Mouse (Mus musculus) limb, embryonic 14.5 days (tissue): ENCODE data around the gene Cnbd2. TPM values are rescaled to one million over a fixed set of nuclear protein-coding genes. Genes with fewer than 3 reads are reported as not detected.

Experiments used
- ATAC-seq: fragments of 200-750 bp; cut with Nextera tagmentation; 2 replicates; pipeline ENCODE4 v1.8.0; 2017; ENCODE audit warnings: low read depth, moderate number of reproducible peaks, moderate TSS enrichment; ENCODE audit not compliant: low FRiP score
- DNase-seq: peaks from one replicate; pipeline ENCODE4 v3.0.0-alpha.2; 2015; ENCODE audit warnings: low spot score
- H3K27ac ChIP-seq: fragments of 300-500 bp; sonication (generic); replicated peaks from 2 replicates; pipeline ENCODE4 v1.5.1; 2014; ENCODE audit warnings: low read depth, mild to moderate bottlenecking, low read length, moderate library complexity, mixed read lengths
- H3K27me3 ChIP-seq: fragments of 300-500 bp; sonication (generic); 2 replicates; pipeline ENCODE4 v1.6.1; 2014; ENCODE audit warnings: low read length, mixed read lengths; ENCODE audit not compliant: control insufficient read depth, insufficient read depth
- H3K36me3 ChIP-seq: fragments of 300-500 bp; sonication (generic); 2 replicates; pipeline ENCODE4 v1.6.1; 2014; ENCODE audit warnings: mild to moderate bottlenecking, low read length, moderate library complexity, mixed read lengths; ENCODE audit not compliant: control insufficient read depth, insufficient read depth
- H3K4me1 ChIP-seq: fragments of 300-500 bp; sonication (generic); 2 replicates; pipeline ENCODE4 v1.6.1; 2014; ENCODE audit warnings: antibody characterized with exemption, low read length, mixed read lengths; ENCODE audit not compliant: control insufficient read depth, insufficient read depth
- H3K4me2 ChIP-seq: fragments of 300-500 bp; sonication (generic); replicated peaks from 2 replicates; pipeline ENCODE4 v1.6.1; 2014; ENCODE audit warnings: low read depth, mild to moderate bottlenecking, low read length, moderate library complexity; ENCODE audit not compliant: severe bottlenecking
- H3K4me3 ChIP-seq: fragments of 300-500 bp; sonication (generic); replicated peaks from 2 replicates; pipeline ENCODE4 v1.5.1; 2014; ENCODE audit warnings: low read length
- H3K9ac ChIP-seq: fragments of 300-500 bp; sonication (generic); 2 replicates; pipeline ENCODE4 v1.6.1; 2014; ENCODE audit warnings: mild to moderate bottlenecking, low read depth, low read length, moderate library complexity; ENCODE audit not compliant: severe bottlenecking
- H3K9me3 ChIP-seq: fragments of 300-500 bp; sonication (generic); 2 replicates; pipeline ENCODE4 v1.6.1; 2016; ENCODE audit warnings: low read length; ENCODE audit not compliant: control insufficient read depth
- POLR2A ChIP-seq: fragments of 200-500 bp; IDR thresholded peaks from 2 replicates; pipeline ENCODE4 v1.8.0; 2012; ENCODE audit warnings: inconsistent platforms, mild to moderate bottlenecking, moderate library complexity, borderline replicate concordance; ENCODE audit not compliant: insufficient read depth, insufficient read length; ENCODE audit errors: extremely low read depth
- WGBS: fragments of 180-500 bp; shearing (Covaris S2); extraction: QIAGEN DNeasy Blood & Tissue Kit; methylation state at CpG from one replicate; pipeline ENCODE4 v1.1.7; 2014; 5-methylcytosine and 5-hydroxymethylcytosine counted together
- polyA plus RNA-seq, 2 experiments: library from polyadenylated mRNA; depleted of rRNA in 1 of 2; stranded (reverse) in 1 of 2; unstranded in 1 of 2; fragments of >200 nt; fragmentation: Nextera tagmentation in 1 of 2; extraction: Ambion mirVana in 1 of 2; gene quantifications; 2 replicates each; pipeline versions ENCODE4 v1.2.1 to v1.2.3; 2012 to 2014

The Cnbd2 gene
- polyA plus RNA-seq, 2 experiments = 2.2 to 4.6 TPM

DNA sequence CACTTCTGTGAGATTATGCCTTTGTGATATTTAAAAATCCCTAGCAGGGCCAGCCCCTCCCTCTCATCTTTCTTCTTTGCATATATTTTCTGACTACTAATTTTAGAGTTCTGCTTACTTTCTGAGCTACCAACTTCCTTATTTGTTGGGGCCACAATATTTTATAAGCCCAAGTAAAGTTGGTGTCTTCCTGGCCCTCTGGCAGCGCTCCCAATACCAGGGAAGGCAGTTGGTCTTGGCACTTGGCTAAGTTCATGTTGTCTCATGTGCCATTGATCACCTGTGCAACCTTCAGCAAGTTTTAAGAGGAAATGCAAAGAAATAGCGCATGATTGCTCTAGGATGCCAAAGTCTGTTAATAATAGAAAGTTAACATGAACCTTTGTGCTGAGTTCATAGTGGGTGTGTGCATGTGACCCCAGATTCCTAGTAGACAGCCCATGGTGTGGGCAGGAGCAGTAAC, 16.5 kb upstream of the Cnbd2 start:
- WGBS = 96% methylated on average over 2 of the region's 2 CpGs
- H3K9me3 ChIP-seq = no peaks in the 10 kb centered on the region
- no peaks in the 10 kb centered on the region for H3K4me1 ChIP-seq
- H3K27ac ChIP-seq = no peak overlapping the region
- TF ChIP-seq POLR2A = no peak
- ATAC-seq (no peak), DNase-seq (no peak)
- H3K4me2 ChIP-seq = no peak overlapping the region
- no peak overlapping the region for H3K4me3 ChIP-seq
- no peaks in the 10 kb centered on the region for H3K27me3 ChIP-seq
- H3K9ac ChIP-seq = no peak overlapping the region
- H3K36me3 ChIP-seq = peaks cover 78% of the 10 kb centered on the region

DNA sequence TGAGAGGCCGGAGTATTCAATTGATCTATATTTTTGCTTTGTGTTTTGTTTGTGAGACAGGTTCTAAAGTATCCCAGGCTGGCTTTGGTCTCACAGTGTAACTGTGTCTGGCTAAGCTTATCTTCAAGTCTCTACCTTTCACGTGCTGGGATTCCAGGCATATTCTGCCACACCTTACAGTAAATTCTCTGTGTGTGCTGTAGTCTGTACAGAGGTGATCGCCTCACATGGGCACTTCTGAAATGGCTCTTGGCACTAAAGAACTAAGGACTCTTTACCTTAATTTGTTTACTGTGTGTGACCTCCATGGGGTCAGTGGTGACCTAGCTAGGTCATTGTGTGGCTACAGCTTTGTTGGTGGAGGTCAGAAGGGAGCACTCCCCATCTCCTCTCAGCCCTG, 15.9 kb upstream of the Cnbd2 start:
- TF ChIP-seq POLR2A = no peak
- Histone ChIP-seq H3K27ac (no peak overlapping the region), H3K27me3 (no peaks in the 10 kb centered on the region), H3K4me1 (no peaks in the 10 kb centered on the region), H3K4me3 (no peak overlapping the region), H3K36me3 (peaks cover 81% of the 10 kb centered on the region), H3K9ac (no peak overlapping the region), H3K9me3 (no peaks in the 10 kb centered on the region), H3K4me2 (no peak overlapping the region)
- DNase-seq (no peak), ATAC-seq (no peak)
- WGBS = 89% methylated on average over 3 of the region's 3 CpGs

DNA sequence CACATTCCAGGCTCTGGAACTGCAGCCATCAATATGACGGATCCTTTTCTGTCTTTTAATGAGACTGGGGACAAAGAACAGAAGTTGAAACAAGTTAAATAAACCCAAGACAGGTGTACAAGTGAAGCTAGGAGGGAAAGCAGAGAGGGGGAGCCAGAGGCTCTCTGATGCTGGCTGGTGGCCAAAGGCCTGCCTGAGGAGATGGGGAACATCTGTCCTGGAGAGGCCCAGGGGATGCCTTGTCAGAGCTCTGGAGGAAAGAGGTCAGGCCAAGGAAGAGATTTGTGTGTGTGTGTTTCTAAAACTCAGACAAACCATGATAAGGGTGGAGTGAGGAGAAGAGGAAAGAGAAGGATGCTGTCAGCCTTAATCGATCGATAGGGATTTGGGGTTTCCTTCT, 14.4 kb upstream of the Cnbd2 start:
- DNase-seq = peak; percentile 53
- no peak overlapping the region for H3K27ac ChIP-seq

DNA sequence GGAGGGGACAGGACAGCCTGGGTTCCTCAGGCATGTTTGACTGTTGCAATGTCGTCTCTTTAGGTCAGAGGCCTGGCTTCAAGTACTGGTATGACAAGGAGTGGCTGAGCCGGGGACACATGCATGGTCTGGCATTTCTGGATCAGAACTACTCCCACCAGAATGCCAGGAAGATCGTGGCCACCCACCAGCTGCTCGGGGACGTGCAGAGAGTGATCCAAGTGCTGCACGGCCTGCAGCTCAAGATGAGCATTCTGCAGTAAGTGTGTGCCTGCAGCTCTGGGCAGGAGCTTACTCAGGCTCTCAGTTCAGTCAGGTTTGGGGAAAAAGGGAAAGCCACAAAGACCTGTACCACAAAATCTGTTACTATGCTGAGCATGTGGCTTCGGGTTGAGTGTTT, 13.6 kb upstream of the Cnbd2 start:
- Histone ChIP-seq H3K27ac (no peak overlapping the region), H3K9me3 (no peaks in the 10 kb centered on the region), H3K4me3 (no peak overlapping the region), H3K27me3 (no peaks in the 10 kb centered on the region), H3K4me2 (no peak overlapping the region), H3K36me3 (peaks cover 86% of the 10 kb centered on the region), H3K4me1 (no peaks in the 10 kb centered on the region), H3K9ac (no peak overlapping the region)
- 93% methylated on average over 7 of the region's 7 CpGs for WGBS
- no peak for DNase-seq
- ATAC-seq = no peak
- TF ChIP-seq POLR2A = no peak

More for the DNA sequence above, 14.4 kb upstream of the Cnbd2 start:
- WGBS = 76% methylated on average over 3 of the region's 3 CpGs
- Histone ChIP-seq H3K9me3 (no peaks in the 10 kb centered on the region), H3K4me1 (no peaks in the 10 kb centered on the region), H3K27me3 (no peaks in the 10 kb centered on the region), H3K4me3 (no peak overlapping the region), H3K4me2 (no peak overlapping the region), H3K9ac (no peak overlapping the region), H3K36me3 (peaks cover 86% of the 10 kb centered on the region)
- TF ChIP-seq POLR2A = no peak
- ATAC-seq = peak; percentile 67; the same call in 1 of the 2 replicates

DNA sequence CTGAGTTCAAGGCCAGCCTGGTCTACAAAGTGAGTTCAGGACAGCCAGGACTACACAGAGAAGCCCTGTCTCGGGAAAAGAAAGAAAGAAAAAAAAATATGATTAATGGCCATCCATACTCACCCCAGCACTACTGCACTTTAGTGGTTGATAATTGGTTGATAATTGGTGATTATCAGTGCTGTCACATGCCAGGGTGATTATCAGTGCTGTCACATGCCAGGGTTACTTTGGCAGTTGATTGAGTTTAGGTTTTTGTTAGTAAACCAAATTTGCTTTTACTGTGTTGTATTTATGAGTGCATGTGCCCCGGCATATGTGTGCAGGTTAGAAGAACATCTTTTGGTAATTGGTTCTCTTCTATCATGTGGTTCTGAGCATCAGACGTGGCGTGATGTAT, 10.0 kb upstream of the Cnbd2 start:
- 86% methylated on average over 4 of the region's 4 CpGs for WGBS
- ATAC-seq = no peak
- H3K36me3 ChIP-seq = peaks cover 84% of the 10 kb centered on the region
- H3K27ac ChIP-seq = no peak overlapping the region
- TF ChIP-seq POLR2A = no peak
- H3K9ac ChIP-seq = no peak overlapping the region
- DNase-seq = no peak
- no peaks in the 10 kb centered on the region for H3K27me3 ChIP-seq
- no peaks in the 10 kb centered on the region for H3K4me1 ChIP-seq
- H3K4me2 ChIP-seq = no peak overlapping the region
- no peak overlapping the region for H3K4me3 ChIP-seq
- no peaks in the 10 kb centered on the region for H3K9me3 ChIP-seq

DNA sequence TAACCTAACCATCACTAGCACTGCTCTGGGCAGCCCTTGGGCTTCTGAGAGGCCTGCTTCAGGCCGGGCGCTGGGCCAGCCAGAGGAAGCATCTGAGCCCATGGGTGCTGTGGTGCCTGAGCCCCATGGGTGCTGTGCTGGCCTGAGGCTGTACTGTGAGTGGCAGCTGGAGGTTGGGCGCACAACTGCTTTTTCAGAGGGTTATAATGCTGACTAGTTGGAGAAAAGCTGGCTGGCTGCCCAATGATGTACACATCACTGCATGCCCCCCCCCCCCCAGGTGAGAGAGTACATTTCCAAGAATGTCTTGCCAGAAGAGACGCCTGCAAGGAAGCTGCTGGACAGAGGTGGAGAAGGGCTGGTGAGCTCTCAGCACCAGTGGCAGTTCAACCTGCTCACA, 7.7 kb upstream of the Cnbd2 start:
- 95% methylated on average over 4 of the region's 4 CpGs for WGBS
- Histone ChIP-seq H3K36me3 (peaks cover 83% of the 10 kb centered on the region), H3K4me1 (no peaks in the 10 kb centered on the region), H3K4me3 (no peak overlapping the region), H3K9me3 (no peaks in the 10 kb centered on the region), H3K27me3 (no peaks in the 10 kb centered on the region), H3K27ac (no peak overlapping the region), H3K9ac (no peak overlapping the region), H3K4me2 (no peak overlapping the region)
- ATAC-seq = no peak
- no peak for TF ChIP-seq POLR2A
- DNase-seq = no peak
